Mouse (Mus musculus): Measurements from ENCODE around the gene Dspp. TPM values are rescaled to one million over a fixed set of nuclear protein-coding genes. Genes with fewer than 3 reads are reported as not detected.
A peak's percentile ranks its signal among the peaks of the same experiment; 100 is the strongest.

Dspp gene
- polyA plus RNA-seq (2012; rRNA removed), result not detected in 2 replicates

- TF ChIP-seq POLR2A (IDR thresholded peaks at IDR 0.05; ENCODE audit: borderline replicate concordance, extremely low read depth, low read depth, low read length) (no peak), CTCF (IDR thresholded peaks at IDR 0.05; ENCODE audit: insufficient read depth, low read length) (no peak)
- WGBS, result 83% methylated on average over 7 of the region's 7 CpGs
Measured at GRCm38 (mm10) chr5:104170412-104170811, at the start of gene Dspp. Gene Dspp, plus strand, starts transcription at chr5:104170712.

GRCm38 (mm10) chr5:104124016-104124658, 46.4 kb upstream of the Dspp start:
- no peak for DNase-seq
- Histone ChIP-seq H3K4me1 (ENCODE audit: control insufficient read depth, insufficient read depth, low read length) (peaks cover 9% of the 10 kb centered on the region), H3K4me3 (replicated peaks; ENCODE audit: extremely low read depth, low read depth, low read length) (no peak overlapping the region)
- WGBS, result 62% methylated on average over 6 of the region's 6 CpGs
- TF ChIP-seq POLR2A (IDR thresholded peaks at IDR 0.05; ENCODE audit: borderline replicate concordance, extremely low read depth, low read depth, low read length) (no peak), CTCF (IDR thresholded peaks at IDR 0.05; ENCODE audit: insufficient read depth, low read length) (no peak)

More at GRCm38 (mm10) chr5:104170412-104170811, at the start of gene Dspp:
- DNase-seq, result no peak
- Histone ChIP-seq H3K4me3 (replicated peaks; ENCODE audit: extremely low read depth, low read depth, low read length) (no peak within 1 kb of the TSS), H3K4me1 (ENCODE audit: control insufficient read depth, insufficient read depth, low read length) (no peaks in the 10 kb centered on the region)

- H3K4me1 ChIP-seq (ENCODE audit: control insufficient read depth, insufficient read depth, low read length), result peaks cover 11% of the 10 kb centered on the region
- TF ChIP-seq POLR2A (IDR thresholded peaks at IDR 0.05; ENCODE audit: borderline replicate concordance, extremely low read depth, low read depth, low read length), result no peak
- no peak for DNase-seq
- no peak overlapping the region for H3K4me3 ChIP-seq (replicated peaks; ENCODE audit: extremely low read depth, low read depth, low read length)
- WGBS, result 78% methylated on average over 12 of the region's 12 CpGs
Measured at GRCm38 (mm10) chr5:104126561-104127320, 43.8 kb upstream of the Dspp start.

GRCm38 (mm10) chr5:104127351-104127750, 43.2 kb upstream of the Dspp start:
- TF ChIP-seq CTCF (IDR thresholded peaks at IDR 0.05; ENCODE audit: insufficient read depth, low read length) (no peak), POLR2A (IDR thresholded peaks at IDR 0.05; ENCODE audit: borderline replicate concordance, extremely low read depth, low read depth, low read length) (no peak)
- Histone ChIP-seq H3K4me1 (ENCODE audit: control insufficient read depth, insufficient read depth, low read length) (peaks cover 11% of the 10 kb centered on the region), H3K4me3 (replicated peaks; ENCODE audit: extremely low read depth, low read depth, low read length) (no peak overlapping the region)
- 74% methylated on average over 1 of the region's 1 CpGs for WGBS
- no peak for DNase-seq

- DNase-seq, result no peak
- Histone ChIP-seq H3K4me3 (replicated peaks; ENCODE audit: extremely low read depth, low read depth, low read length) (no peak overlapping the region), H3K4me1 (ENCODE audit: control insufficient read depth, insufficient read depth, low read length) (peaks cover 11% of the 10 kb centered on the region)
- TF ChIP-seq POLR2A (IDR thresholded peaks at IDR 0.05; ENCODE audit: borderline replicate concordance, extremely low read depth, low read depth, low read length), result no peak
- no peak for TF ChIP-seq CTCF (IDR thresholded peaks at IDR 0.05; ENCODE audit: insufficient read depth, low read length)
- WGBS, result 35% methylated on average over 12 of the region's 12 CpGs
Measured at GRCm38 (mm10) chr5:104128281-104129031, 42.1 kb upstream of the Dspp start.

GRCm38 (mm10) chr5:104130891-104131290, 39.6 kb upstream of the Dspp start:
- no peak for TF ChIP-seq POLR2A (IDR thresholded peaks at IDR 0.05; ENCODE audit: borderline replicate concordance, extremely low read depth, low read depth, low read length)
- TF ChIP-seq CTCF (IDR thresholded peaks at IDR 0.05; ENCODE audit: insufficient read depth, low read length), result no peak
- 82% methylated on average over 4 of the region's 4 CpGs for WGBS
- Histone ChIP-seq H3K4me1 (ENCODE audit: control insufficient read depth, insufficient read depth, low read length) (peaks cover 11% of the 10 kb centered on the region), H3K4me3 (replicated peaks; ENCODE audit: extremely low read depth, low read depth, low read length) (no peak overlapping the region)
- DNase-seq, result no peak

GRCm38 (mm10) chr5:104131544-104131943, 39.0 kb upstream of the Dspp start:
- Histone ChIP-seq H3K4me3 (replicated peaks; ENCODE audit: extremely low read depth, low read depth, low read length) (no peak overlapping the region), H3K4me1 (ENCODE audit: control insufficient read depth, insufficient read depth, low read length) (peaks cover 11% of the 10 kb centered on the region)
- TF ChIP-seq POLR2A (IDR thresholded peaks at IDR 0.05; ENCODE audit: borderline replicate concordance, extremely low read depth, low read depth, low read length), result no peak
- peak; percentile 83 for TF ChIP-seq CTCF (IDR thresholded peaks at IDR 0.05; ENCODE audit: insufficient read depth, low read length)
- WGBS, result 26% methylated on average over 4 of the region's 4 CpGs
- no peak for DNase-seq

DNA sequence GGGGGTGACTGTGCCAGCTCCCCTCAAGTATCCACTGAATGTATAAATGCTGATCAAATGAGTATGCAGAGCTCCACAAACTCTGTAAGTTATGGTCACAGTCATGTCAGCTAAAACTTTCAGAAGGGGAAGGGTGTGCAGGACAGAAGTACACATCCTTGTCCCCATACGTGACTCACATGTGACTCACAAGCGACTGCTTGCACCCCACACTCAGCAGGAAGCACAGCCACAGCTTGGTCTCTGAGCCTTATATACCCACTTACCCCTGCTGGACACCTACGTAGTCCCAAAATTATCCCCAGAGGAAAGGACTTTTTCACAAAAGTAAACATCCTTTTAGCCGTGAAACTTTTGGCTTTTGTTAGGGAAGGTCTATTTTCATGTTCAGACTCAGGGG, 36.8 kb upstream of the Dspp start:
- TF ChIP-seq POLR2A (IDR thresholded peaks at IDR 0.05; ENCODE audit: borderline replicate concordance, extremely low read depth, low read depth, low read length) (no peak), CTCF (IDR thresholded peaks at IDR 0.05; ENCODE audit: insufficient read depth, low read length) (no peak)
- Histone ChIP-seq H3K4me1 (ENCODE audit: control insufficient read depth, insufficient read depth, low read length) (peaks cover 4% of the 10 kb centered on the region; the same call in 1 of the 2 replicates), H3K4me3 (replicated peaks; ENCODE audit: extremely low read depth, low read depth, low read length) (no peak overlapping the region)
- DNase-seq, result no peak
- 37% methylated on average over 4 of the region's 4 CpGs for WGBS

GRCm38 (mm10) chr5:104137920-104138541, 32.5 kb upstream of the Dspp start:
- TF ChIP-seq CTCF (IDR thresholded peaks at IDR 0.05; ENCODE audit: insufficient read depth, low read length), result no peak
- no peak for TF ChIP-seq POLR2A (IDR thresholded peaks at IDR 0.05; ENCODE audit: borderline replicate concordance, extremely low read depth, low read depth, low read length)
- no peak for DNase-seq
- WGBS, result 46% methylated on average over 10 of the region's 10 CpGs

More at GRCm38 (mm10) chr5:104137920-104138541, 32.5 kb upstream of the Dspp start:
- no peaks in the 10 kb centered on the region for H3K4me1 ChIP-seq (ENCODE audit: control insufficient read depth, insufficient read depth, low read length)
- H3K4me3 ChIP-seq (replicated peaks; ENCODE audit: extremely low read depth, low read depth, low read length), result no peak overlapping the region
